In genomic region chr5:100341042-100341441, GRCm38 (mm10) we compare ENCODE assay signal across 35 mouse cellular contexts.
"Had no signal": no experiment of that assay in that cellular context is flagged by ENCODE, and none has a peak within 500 bp of the region (broad histone marks: within the 10 kb centered on the region; RNA-seq: fewer than 3 reads in every experiment).

No protein-coding gene starts in this region.

- H3K27me3 ChIP-seq: heart, embryonic 13.5 days; heart, embryonic 15.5 days; hindbrain, embryonic 12.5 days; hindbrain, embryonic 13.5 days; hindbrain, embryonic 15.5 days; intestine, embryonic 15.5 days; kidney, embryonic 15.5 days had no signal

- H3K4me3 ChIP-seq: heart, embryonic 10.5 days; heart, embryonic 12.5 days; heart, embryonic 13.5 days; heart, embryonic 15.5 days; hindbrain, embryonic 10.5 days; hindbrain, embryonic 12.5 days; hindbrain, embryonic 13.5 days; hindbrain, embryonic 15.5 days; intestine, embryonic 15.5 days; kidney, embryonic 15.5 days; layer of hippocampus, adult 2 months had no signal

- H3K9me3 ChIP-seq: heart, embryonic 10.5 days; heart, embryonic 12.5 days; heart, embryonic 13.5 days; heart, embryonic 15.5 days; hindbrain, embryonic 10.5 days; hindbrain, embryonic 12.5 days; hindbrain, embryonic 13.5 days; hindbrain, embryonic 15.5 days; intestine, embryonic 15.5 days; kidney, embryonic 15.5 days had no signal

- H3K4me1 ChIP-seq: hindbrain, embryonic 12.5 days; hindbrain, embryonic 13.5 days; hindbrain, embryonic 15.5 days; kidney, embryonic 15.5 days had no signal

- H3K27ac ChIP-seq: heart, embryonic 10.5 days; heart, embryonic 13.5 days; heart, embryonic 15.5 days; hindbrain, embryonic 10.5 days; hindbrain, embryonic 12.5 days; hindbrain, embryonic 13.5 days; hindbrain, embryonic 14.5 days; hindbrain, embryonic 15.5 days; hindbrain, postnatal 0 days; intestine, embryonic 15.5 days; kidney, embryonic 15.5 days; kidney, postnatal 0 days; layer of hippocampus, adult 2 months had no signal

- H3K9ac ChIP-seq: heart, embryonic 12.5 days; heart, embryonic 13.5 days; heart, embryonic 15.5 days; hindbrain, embryonic 12.5 days; hindbrain, embryonic 13.5 days; hindbrain, embryonic 14.5 days; hindbrain, embryonic 15.5 days; intestine, embryonic 15.5 days; kidney, embryonic 15.5 days had no signal

- DNase-seq: heart, postnatal 10 days; heart, postnatal 14 days; heart, postnatal 36 days; heart, postnatal 4 days; kidney, adult 11 months; kidney, adult 18-20 months; kidney, adult 2 months; kidney, adult 8-10 months; kidney, adult 9 months; kidney, postnatal 10 days; kidney, postnatal 14 days; kidney, postnatal 25 days; kidney, postnatal 36 days; kidney, postnatal 4 days; layer of hippocampus, adult 9-11 months; layer of hippocampus, postnatal 36 days had no signal

- H3K4me2 ChIP-seq: heart, embryonic 11.5 days; heart, embryonic 12.5 days; heart, embryonic 13.5 days; heart, embryonic 15.5 days; hindbrain, embryonic 12.5 days; hindbrain, embryonic 13.5 days; hindbrain, embryonic 14.5 days; hindbrain, embryonic 15.5 days; intestine, embryonic 15.5 days; kidney, embryonic 15.5 days had no signal

- H3K36me3 ChIP-seq: heart, embryonic 10.5 days; heart, embryonic 12.5 days; heart, embryonic 13.5 days; heart, embryonic 15.5 days; hindbrain, embryonic 10.5 days; hindbrain, embryonic 12.5 days; hindbrain, embryonic 13.5 days; hindbrain, embryonic 15.5 days; intestine, embryonic 15.5 days; kidney, embryonic 15.5 days had no signal

- ATAC-seq: hindbrain, embryonic 16.5 days; hindbrain, postnatal 0 days; inflammation-experienced regulatory T-cells, adult 6 months; intestine, embryonic 15.5 days; intestine, embryonic 16.5 days; intestine, postnatal 0 days had no signal
